Mouse (Mus musculus): ENCODE results near the gene Enthd1.

GRCm38 (mm10) chr15:80574211-80575040, 9.5 kb upstream of the Enthd1 start:
- no peak for TF ChIP-seq CTCF (IDR thresholded peaks at IDR 0.05; ENCODE audit: borderline replicate concordance, insufficient read depth, low read depth, low read length)
- no peak for TF ChIP-seq POLR2A (IDR thresholded peaks at IDR 0.05; ENCODE audit: borderline replicate concordance, insufficient read depth, low read length)
